Mouse (Mus musculus): ENCODE results near the gene Twnk. TPM values are rescaled to one million over a fixed set of nuclear protein-coding genes. Genes with fewer than 3 reads are reported as not detected.

The Twnk gene
- total RNA-seq, 2 experiments from 2014 or later = 12.9 to 14.8 TPM

DNA sequence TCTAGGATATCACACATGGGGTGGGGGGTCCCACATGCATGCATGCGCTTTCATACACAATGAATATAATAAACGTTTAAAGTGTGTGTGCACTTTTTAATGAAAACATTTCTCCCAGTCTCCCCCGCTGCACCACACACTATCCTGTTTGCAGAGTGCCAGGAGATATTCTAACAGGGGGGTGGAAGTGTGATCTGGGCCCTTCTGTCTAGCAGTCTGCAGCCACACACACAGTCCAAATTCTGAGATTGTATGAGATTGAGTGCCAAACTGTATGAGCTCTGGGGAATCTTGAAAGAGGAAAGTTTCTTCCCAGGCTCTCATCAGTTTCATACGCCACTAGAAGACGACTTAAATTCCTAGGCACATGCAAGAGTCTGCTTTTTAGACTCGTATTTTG lies 17.6 kb upstream of the Twnk start:
- DNase-seq (ENCODE audit: extremely low spot score in 1 of 2, low spot score in 2 of 2) = peak in 1 of 2 experiments; percentile 46
- Histone ChIP-seq H3K4me3 (no peak overlapping the region), H3K27ac (no peak overlapping the region)
- TF ChIP-seq CTCF (IDR thresholded peaks at IDR 0.05) = no peak
- intact Hi-C loops (cut with DNase I) = loop anchor here (2.0 kb wide), 1 partner anchor 29 kb away; no protein-coding TSS in a partner anchor

GRCm38 (mm10) chr19:44988321-44988720 lies 17.1 kb upstream of the Twnk start:
- intact Hi-C loops (cut with DNase I) = loop anchor here (2.0 kb wide), 1 partner anchor 28 kb away; no protein-coding TSS in a partner anchor
- H3K27ac ChIP-seq = 0 out of 2 replicates have a peak overlapping the region, but pooled peaks have one; percentile 80
- TF ChIP-seq CTCF (IDR thresholded peaks at IDR 0.05) = no peak
- H3K4me3 ChIP-seq = peak overlapping the region; percentile 60; the same call in 1 of the 2 replicates
- no peak for DNase-seq (ENCODE audit: extremely low spot score in 1 of 2, low spot score in 2 of 2)

GRCm38 (mm10) chr19:44988831-44989566 lies 16.5 kb upstream of the Twnk start, which contains the start of gene Sema4g:
Sema4g (plus strand) TSS chr19:44989101.
- intact Hi-C loops (cut with DNase I) = loop anchor here (2.0 kb wide), 1 partner anchor 28 kb away; no protein-coding TSS in a partner anchor
- TF ChIP-seq CTCF (IDR thresholded peaks at IDR 0.05) = peak; percentile 50
- peak within 1 kb of the TSS; percentile 60 for H3K4me3 ChIP-seq
- peak within 1 kb of the TSS; percentile 80 for H3K27ac ChIP-seq
- no peak for DNase-seq (ENCODE audit: extremely low spot score in 1 of 2, low spot score in 2 of 2)

DNA sequence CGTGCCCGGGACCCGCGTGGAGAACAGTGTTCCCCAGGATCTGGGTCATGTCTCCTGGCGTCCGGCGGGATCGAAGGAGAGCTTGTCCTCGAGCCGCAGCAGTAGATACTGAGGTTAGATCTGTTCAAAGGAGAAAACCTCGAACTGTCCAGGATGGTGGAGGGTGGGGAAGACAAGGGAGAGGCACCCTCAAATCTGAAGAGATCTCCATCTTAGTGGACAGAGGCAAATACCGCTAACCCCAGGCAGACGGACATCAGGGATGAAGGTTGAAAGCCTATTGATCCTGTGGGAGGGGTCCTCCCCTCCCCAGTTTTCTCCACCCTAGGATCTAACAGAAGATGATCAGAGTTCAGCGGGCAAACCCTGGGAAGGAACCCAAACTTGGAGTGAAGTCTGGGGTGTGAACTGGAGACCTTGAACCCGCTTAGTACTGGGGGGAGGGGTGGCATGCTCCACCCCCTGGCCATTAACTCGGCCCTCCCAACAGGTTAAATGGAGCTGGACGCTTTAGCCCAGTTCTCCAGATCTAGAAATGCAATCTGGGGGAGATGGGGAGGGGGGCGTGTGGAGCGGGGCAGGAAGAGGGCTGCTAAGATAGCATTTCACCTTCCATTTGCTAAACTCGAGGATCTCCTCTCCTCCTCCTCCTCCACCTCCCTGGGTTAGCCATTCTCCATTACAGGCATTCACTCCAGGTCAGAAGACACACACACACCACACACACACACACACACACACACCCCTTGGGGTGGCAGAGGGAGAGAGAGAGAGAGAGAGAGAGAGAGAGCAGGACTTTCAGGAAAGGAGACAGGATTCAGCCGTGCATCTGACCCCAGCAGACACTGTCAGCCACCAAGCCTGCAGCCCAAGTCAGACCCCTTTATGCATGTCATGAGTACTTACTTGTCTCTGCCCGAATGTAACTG lies 15.6 kb upstream of the Twnk start:
- intact Hi-C loops (cut with DNase I) = loop anchor here (2.0 kb wide), 1 partner anchor 27 kb away; no protein-coding TSS in a partner anchor
- no peak for DNase-seq (ENCODE audit: extremely low spot score in 1 of 2, low spot score in 2 of 2)
- peak overlapping the region; percentile 80 for H3K27ac ChIP-seq
- TF ChIP-seq CTCF (IDR thresholded peaks at IDR 0.05) = no peak
- peak overlapping the region; percentile 60 for H3K4me3 ChIP-seq

DNA sequence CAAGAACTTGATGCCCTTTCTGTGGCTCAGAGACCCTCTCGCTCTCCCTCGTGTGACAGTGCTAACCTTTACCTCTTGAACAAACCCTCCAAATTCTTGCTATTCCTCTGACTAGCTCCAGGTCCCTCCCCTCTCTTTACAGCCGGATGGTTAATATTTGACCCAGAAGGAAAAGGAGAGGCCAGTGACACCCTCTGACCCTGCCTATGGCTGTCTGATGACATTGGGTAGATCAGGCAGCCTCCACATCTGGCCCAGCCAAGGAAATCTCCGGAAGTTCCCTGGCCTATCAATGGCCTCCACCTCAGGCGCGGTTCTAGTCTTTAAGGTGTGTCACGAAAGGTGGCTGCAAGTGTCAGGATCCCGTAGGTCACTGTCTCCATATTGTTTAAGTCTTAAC lies 14.4 kb upstream of the Twnk start:
- H3K4me3 ChIP-seq = no peak overlapping the region
- no peak for TF ChIP-seq CTCF (IDR thresholded peaks at IDR 0.05)
- H3K27ac ChIP-seq = no peak overlapping the region
- DNase-seq (ENCODE audit: extremely low spot score in 1 of 2, low spot score in 2 of 2) = no peak
- intact Hi-C loops (cut with DNase I) = no loop called here

- Histone ChIP-seq H3K27ac (no peak overlapping the region), H3K4me3 (no peak overlapping the region)
- TF ChIP-seq CTCF (IDR thresholded peaks at IDR 0.05) = no peak
- no peak for DNase-seq (ENCODE audit: extremely low spot score in 1 of 2, low spot score in 2 of 2)
- intact Hi-C loops (cut with DNase I) = no loop called here
These were observed 13.2 kb upstream of the Twnk start for GRCm38 (mm10) chr19:44992246-44992645.

GRCm38 (mm10) chr19:44992712-44993111 lies 12.8 kb upstream of the Twnk start:
- intact Hi-C loops (cut with DNase I) = no loop called here
- no peak for TF ChIP-seq CTCF (IDR thresholded peaks at IDR 0.05)
- DNase-seq (ENCODE audit: extremely low spot score in 1 of 2, low spot score in 2 of 2) = no peak
- H3K4me3 ChIP-seq = no peak overlapping the region
- no peak overlapping the region for H3K27ac ChIP-seq

GRCm38 (mm10) chr19:44997786-44998185 lies 7.7 kb upstream of the Twnk start:
- no peak for TF ChIP-seq CTCF (IDR thresholded peaks at IDR 0.05)
- intact Hi-C loops (cut with DNase I) = no loop called here
- Histone ChIP-seq H3K27ac (no peak overlapping the region), H3K4me3 (no peak overlapping the region)
- DNase-seq (ENCODE audit: extremely low spot score in 1 of 2, low spot score in 2 of 2) = no peak

DNA sequence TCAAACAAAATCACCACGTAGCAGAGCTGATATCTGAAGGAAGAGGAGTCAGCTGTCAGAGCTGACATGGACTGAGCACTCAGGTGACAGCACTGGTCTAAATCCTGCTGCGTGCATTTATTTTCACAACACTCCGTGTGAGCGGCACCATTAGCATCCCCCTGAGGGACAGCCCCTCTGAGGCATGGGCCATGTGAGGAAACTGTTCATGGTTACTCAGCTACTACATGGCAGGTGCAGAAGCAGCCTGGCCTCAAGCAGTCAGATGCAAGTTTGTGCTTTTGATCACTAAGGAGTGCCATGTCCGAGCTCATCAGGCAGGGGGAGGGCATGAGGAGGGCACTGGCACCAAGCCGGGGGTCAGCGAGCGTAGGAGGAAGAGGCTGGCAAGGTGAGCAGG lies 5.8 kb upstream of the Twnk start:
- intact Hi-C loops (cut with DNase I) = no loop called here
- Histone ChIP-seq H3K4me3 (no peak overlapping the region), H3K27ac (no peak overlapping the region)
- no peak for DNase-seq (ENCODE audit: extremely low spot score in 1 of 2, low spot score in 2 of 2)
- no peak for TF ChIP-seq CTCF (IDR thresholded peaks at IDR 0.05)

- intact Hi-C loops (cut with DNase I) = no loop called here
- no peak overlapping the region for H3K27ac ChIP-seq
- no peak overlapping the region for H3K4me3 ChIP-seq
- peak; percentile 28 for TF ChIP-seq CTCF (IDR thresholded peaks at IDR 0.05)
- DNase-seq (ENCODE audit: extremely low spot score in 1 of 2, low spot score in 2 of 2) = no peak
These were observed 3.2 kb upstream of the Twnk start for GRCm38 (mm10) chr19:45002301-45002700.

DNA sequence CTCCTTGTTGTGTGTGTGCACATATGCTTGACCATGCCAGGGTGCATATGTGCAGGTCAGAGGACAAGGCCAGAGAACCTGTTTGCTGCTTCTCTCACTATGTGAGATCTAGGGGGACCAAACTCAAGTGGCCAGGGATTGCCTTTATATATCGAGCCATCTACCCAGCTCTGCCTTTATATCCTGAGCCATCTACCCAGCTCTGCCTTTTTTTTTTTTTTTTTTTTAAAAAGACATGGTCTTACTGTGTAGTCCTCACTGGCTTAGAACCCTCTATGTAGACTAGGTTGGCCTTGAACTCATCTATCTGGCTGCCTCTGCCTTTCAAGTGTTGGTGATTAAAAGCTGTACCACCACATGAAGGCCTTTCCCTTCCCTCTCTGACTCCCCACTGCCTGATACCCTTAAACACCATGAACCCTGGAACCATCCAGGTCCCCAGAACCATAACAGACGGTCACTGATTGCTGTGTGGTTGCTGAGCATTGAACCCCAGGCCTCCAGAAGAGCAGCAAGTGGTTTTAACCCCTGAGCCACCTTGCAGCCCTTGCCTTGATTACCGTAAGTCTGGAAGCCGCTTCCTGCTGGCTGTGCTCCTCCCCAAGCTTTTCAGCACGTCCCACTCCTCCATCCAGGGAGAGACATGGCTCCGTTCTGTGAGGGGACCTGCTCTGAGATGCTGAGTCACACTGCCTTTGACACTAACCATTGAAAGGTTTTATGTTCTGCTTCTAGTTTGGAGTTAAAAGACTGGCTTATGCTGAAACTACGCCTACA lies 1.5 kb upstream of the Twnk start:
- intact Hi-C loops (cut with DNase I) = no loop called here
- TF ChIP-seq CTCF (IDR thresholded peaks at IDR 0.05) = no peak
- Histone ChIP-seq H3K27ac (no peak overlapping the region), H3K4me3 (no peak overlapping the region)
- DNase-seq (ENCODE audit: extremely low spot score in 1 of 2, low spot score in 2 of 2) = no peak

Data from left cerebral cortex, adult 2 months (tissue).